Mouse (Mus musculus): ENCODE measurements around the gene Pnkp. TPM values are rescaled to one million over a fixed set of nuclear protein-coding genes. Genes with fewer than 3 reads are reported as not detected.

Pnkp gene
- total and polyA plus RNA-seq, 2 experiments from 2014 or later, result 29.8 to 30.5 TPM

GRCm38 (mm10) chr7:44824872-44825271 is 32.1 kb upstream of the Pnkp start:
- Histone ChIP-seq H3K4me2 (ENCODE audit: low read depth) (no peak overlapping the region), H3K36me3 (ENCODE audit: insufficient read depth) (peaks cover 18% of the 10 kb centered on the region), H3K27me3 (ENCODE audit: insufficient read depth, low read length) (no peaks in the 10 kb centered on the region), H3K9me3 (ENCODE audit: low read length) (no peaks in the 10 kb centered on the region), H3K4me3 (ENCODE audit: low read depth, low read length) (no peak overlapping the region), H3K4me1 (ENCODE audit: insufficient read depth) (no peaks in the 10 kb centered on the region), H3K9ac (no peak overlapping the region), H3K27ac (ENCODE audit: low read depth, low read length) (no peak overlapping the region)
- 18% methylated on average over 3 of the region's 3 CpGs for WGBS
- peak; percentile 88 for DNase-seq
- ATAC-seq, result peak; percentile 90
- TF ChIP-seq CTCF (IDR thresholded peaks at IDR 0.05; ENCODE audit: low read depth), result peak; percentile 95

- Histone ChIP-seq H3K27ac (ENCODE audit: low read depth, low read length) (no peak overlapping the region), H3K4me2 (ENCODE audit: low read depth) (no peak overlapping the region), H3K9me3 (ENCODE audit: low read length) (no peaks in the 10 kb centered on the region), H3K36me3 (ENCODE audit: insufficient read depth) (peaks cover 37% of the 10 kb centered on the region), H3K9ac (no peak overlapping the region), H3K4me1 (ENCODE audit: insufficient read depth) (no peaks in the 10 kb centered on the region), H3K27me3 (ENCODE audit: insufficient read depth, low read length) (no peaks in the 10 kb centered on the region), H3K4me3 (ENCODE audit: low read depth, low read length) (no peak overlapping the region)
- DNase-seq (no peak), ATAC-seq (no peak)
- WGBS, result 80% methylated on average over 3 of the region's 3 CpGs
- TF ChIP-seq CTCF (IDR thresholded peaks at IDR 0.05; ENCODE audit: low read depth), result no peak
Observed at GRCm38 (mm10) chr7:44826771-44827170, 30.2 kb upstream of the Pnkp start.

GRCm38 (mm10) chr7:44828706-44829105 is 28.2 kb upstream of the Pnkp start:
- no peaks in the 10 kb centered on the region for H3K4me1 ChIP-seq (ENCODE audit: insufficient read depth)
- ATAC-seq, result no peak
- no peak for DNase-seq
- H3K36me3 ChIP-seq (ENCODE audit: insufficient read depth), result peaks cover 40% of the 10 kb centered on the region
- WGBS, result 90% methylated on average over 5 of the region's 5 CpGs
- H3K27me3 ChIP-seq (ENCODE audit: insufficient read depth, low read length), result no peaks in the 10 kb centered on the region
- H3K9me3 ChIP-seq (ENCODE audit: low read length), result no peaks in the 10 kb centered on the region
- no peak overlapping the region for H3K27ac ChIP-seq (ENCODE audit: low read depth, low read length)
- H3K4me3 ChIP-seq (ENCODE audit: low read depth, low read length), result no peak overlapping the region
- TF ChIP-seq CTCF (IDR thresholded peaks at IDR 0.05; ENCODE audit: low read depth), result no peak
- H3K9ac ChIP-seq, result no peak overlapping the region
- H3K4me2 ChIP-seq (ENCODE audit: low read depth), result no peak overlapping the region

- 73% methylated on average over 4 of the region's 4 CpGs for WGBS
- H3K9me3 ChIP-seq (ENCODE audit: low read length), result no peaks in the 10 kb centered on the region
- peaks cover 40% of the 10 kb centered on the region for H3K36me3 ChIP-seq (ENCODE audit: insufficient read depth)
Observed at GRCm38 (mm10) chr7:44832763-44833162, 24.2 kb upstream of the Pnkp start.

GRCm38 (mm10) chr7:44835373-44836015 is 21.4 kb upstream of the Pnkp start:
- TF ChIP-seq CTCF (IDR thresholded peaks at IDR 0.05; ENCODE audit: low read depth), result no peak
- Histone ChIP-seq H3K4me2 (ENCODE audit: low read depth) (no peak overlapping the region), H3K36me3 (ENCODE audit: insufficient read depth) (peaks cover 16% of the 10 kb centered on the region), H3K4me1 (ENCODE audit: insufficient read depth) (peaks cover 8% of the 10 kb centered on the region; the same call in 1 of the 2 replicates), H3K9me3 (ENCODE audit: low read length) (no peaks in the 10 kb centered on the region), H3K27me3 (ENCODE audit: insufficient read depth, low read length) (0 out of 2 replicates have a peak, but pooled peaks cover 5% of the 10 kb centered on the region), H3K9ac (no peak overlapping the region), H3K27ac (ENCODE audit: low read depth, low read length) (no peak overlapping the region), H3K4me3 (ENCODE audit: low read depth, low read length) (no peak overlapping the region)
- 91% methylated on average over 1 of the region's 1 CpGs for WGBS
- ATAC-seq (no peak), DNase-seq (no peak)

More at GRCm38 (mm10) chr7:44832763-44833162, 24.2 kb upstream of the Pnkp start:
- DNase-seq (no peak), ATAC-seq (no peak)
- H3K27ac ChIP-seq (ENCODE audit: low read depth, low read length), result no peak overlapping the region
- no peaks in the 10 kb centered on the region for H3K4me1 ChIP-seq (ENCODE audit: insufficient read depth)
- TF ChIP-seq CTCF (IDR thresholded peaks at IDR 0.05; ENCODE audit: low read depth), result no peak
- H3K9ac ChIP-seq, result no peak overlapping the region
- H3K4me3 ChIP-seq (ENCODE audit: low read depth, low read length), result no peak overlapping the region
- H3K27me3 ChIP-seq (ENCODE audit: insufficient read depth, low read length), result no peaks in the 10 kb centered on the region
- H3K4me2 ChIP-seq (ENCODE audit: low read depth), result no peak overlapping the region

- Histone ChIP-seq H3K27ac (ENCODE audit: low read depth, low read length) (no peak overlapping the region), H3K27me3 (ENCODE audit: insufficient read depth, low read length) (0 out of 2 replicates have a peak, but pooled peaks cover 8% of the 10 kb centered on the region), H3K9me3 (ENCODE audit: low read length) (no peaks in the 10 kb centered on the region), H3K4me3 (ENCODE audit: low read depth, low read length) (no peak overlapping the region), H3K9ac (no peak overlapping the region), H3K36me3 (ENCODE audit: insufficient read depth) (peaks cover 16% of the 10 kb centered on the region), H3K4me1 (ENCODE audit: insufficient read depth) (peaks cover 8% of the 10 kb centered on the region; the same call in 1 of the 2 replicates), H3K4me2 (ENCODE audit: low read depth) (no peak overlapping the region)
- no peak for TF ChIP-seq CTCF (IDR thresholded peaks at IDR 0.05; ENCODE audit: low read depth)
- WGBS, result 63% methylated on average over 3 of the region's 3 CpGs
- DNase-seq (no peak), ATAC-seq (no peak)
Observed at GRCm38 (mm10) chr7:44836016-44836404, 20.9 kb upstream of the Pnkp start.

- 86% methylated on average over 9 of the region's 9 CpGs for WGBS
- H3K27ac ChIP-seq (ENCODE audit: low read depth, low read length), result no peak overlapping the region
- DNase-seq, result no peak
- H3K4me3 ChIP-seq (ENCODE audit: low read depth, low read length), result no peak overlapping the region
- H3K4me1 ChIP-seq (ENCODE audit: insufficient read depth), result peaks cover 8% of the 10 kb centered on the region; the same call in 1 of the 2 replicates
- H3K27me3 ChIP-seq (ENCODE audit: insufficient read depth, low read length), result 0 out of 2 replicates have a peak, but pooled peaks cover 8% of the 10 kb centered on the region
- H3K36me3 ChIP-seq (ENCODE audit: insufficient read depth), result peaks cover 15% of the 10 kb centered on the region; the same call in 1 of the 2 replicates
- no peak overlapping the region for H3K9ac ChIP-seq
- no peak overlapping the region for H3K4me2 ChIP-seq (ENCODE audit: low read depth)
- ATAC-seq, result no peak
- no peak for TF ChIP-seq CTCF (IDR thresholded peaks at IDR 0.05; ENCODE audit: low read depth)
- no peaks in the 10 kb centered on the region for H3K9me3 ChIP-seq (ENCODE audit: low read length)
Observed at GRCm38 (mm10) chr7:44836423-44837053, 20.4 kb upstream of the Pnkp start.

Data from forebrain, postnatal 0 days (tissue).